Mouse (Mus musculus): ENCODE measurements at regions not wholly inside any gene's neighbourhood (a gene's known extent, or its start where the extent isn't known, plus 50 kb on each side); places are given as distances from the start of the nearest gene placed in this dataset.
A peak's percentile ranks its signal among the peaks of the same experiment; 100 is the strongest.

DNA sequence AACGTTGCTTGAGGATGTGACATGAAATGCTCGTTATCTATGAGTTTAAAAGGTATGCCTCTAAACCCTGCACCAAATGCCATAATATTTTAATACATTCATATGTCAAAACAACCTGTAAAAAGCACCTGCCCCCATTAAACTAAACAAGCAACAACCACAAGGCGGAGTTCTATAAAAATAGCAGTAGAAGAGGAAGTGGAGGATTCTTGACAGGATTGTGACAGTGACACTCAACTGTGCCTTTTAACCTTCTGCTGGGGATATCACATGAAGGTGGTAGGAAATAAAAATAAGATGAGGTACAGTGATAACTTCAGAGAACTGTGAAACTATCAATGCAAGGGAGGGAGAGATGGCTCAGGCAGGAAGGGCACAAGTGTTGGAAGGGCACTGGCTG lies 58.6 kb upstream of the Dbx2 start:
- DNase-seq (ENCODE audit: low spot score in 2 of 2): no peak
- intact Hi-C loops (cut with DNase I): no loop called here

DNA sequence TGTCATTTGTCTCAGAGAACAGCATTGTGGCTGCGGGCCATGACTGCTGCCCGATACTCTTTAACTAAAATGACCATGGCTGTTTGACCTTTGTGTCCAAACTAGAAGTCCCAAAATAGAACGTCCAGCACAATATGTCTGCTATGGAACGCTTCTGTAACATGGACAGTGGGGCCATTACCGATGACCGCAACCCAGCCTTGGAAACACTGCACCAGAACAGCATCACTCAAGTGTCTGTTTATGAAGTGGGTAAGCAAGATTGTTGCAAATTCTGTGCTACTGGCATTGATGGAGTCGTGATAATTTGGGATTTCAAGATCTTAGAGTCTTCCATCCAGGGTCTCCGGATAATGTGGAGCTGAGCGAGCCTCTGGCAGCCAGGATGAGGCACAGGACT lies 60.2 kb upstream of the Dbx2 start:
- DNase-seq (ENCODE audit: low spot score in 2 of 2): no peak
- intact Hi-C loops (cut with DNase I): no loop called here

DNA sequence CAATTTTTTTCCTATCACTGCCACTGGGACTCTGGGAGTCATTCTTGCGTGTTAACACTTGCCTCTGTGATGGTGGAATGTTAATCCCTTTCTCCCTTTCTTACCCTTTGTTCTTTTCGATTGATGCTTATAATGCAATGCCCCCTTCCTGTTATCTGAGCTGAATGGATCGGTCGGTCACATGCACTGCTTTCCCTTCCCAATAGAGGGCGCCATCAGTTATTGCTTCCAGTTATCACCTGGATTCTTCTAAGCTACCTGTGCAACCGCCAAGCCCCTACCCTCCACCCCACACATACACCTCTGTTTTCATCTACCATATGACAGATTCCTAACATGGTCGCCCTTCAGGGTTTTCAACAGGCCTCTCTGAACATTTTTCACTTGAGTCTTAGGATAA lies 66.9 kb upstream of the Ano6 start:
- no peak for DNase-seq (ENCODE audit: low spot score in 2 of 2)
- intact Hi-C loops (cut with DNase I): no loop called here

DNA sequence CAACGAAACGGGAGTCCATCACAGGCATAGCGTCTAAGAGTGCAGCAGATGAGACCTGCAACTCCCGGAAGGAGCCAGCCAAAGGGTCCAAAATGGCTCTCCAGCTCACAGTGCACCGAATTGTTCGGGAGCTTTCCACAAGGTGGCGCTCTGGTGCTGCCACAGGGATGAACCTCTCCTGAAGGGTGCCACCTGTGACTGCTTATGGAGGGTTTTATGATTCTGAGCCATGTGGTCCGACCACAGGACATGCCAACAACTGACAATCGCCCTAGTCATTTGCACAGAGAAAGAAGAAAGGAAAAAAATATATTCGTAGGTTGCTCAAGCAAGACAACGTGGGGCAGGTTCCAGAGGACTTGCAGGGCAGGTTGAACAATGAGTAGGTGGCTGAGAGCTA lies 64.8 kb upstream of the Ano6 start:
- intact Hi-C loops (cut with DNase I): no loop called here
- peak; percentile 84 to 87 for DNase-seq (ENCODE audit: low spot score in 2 of 2)

DNA sequence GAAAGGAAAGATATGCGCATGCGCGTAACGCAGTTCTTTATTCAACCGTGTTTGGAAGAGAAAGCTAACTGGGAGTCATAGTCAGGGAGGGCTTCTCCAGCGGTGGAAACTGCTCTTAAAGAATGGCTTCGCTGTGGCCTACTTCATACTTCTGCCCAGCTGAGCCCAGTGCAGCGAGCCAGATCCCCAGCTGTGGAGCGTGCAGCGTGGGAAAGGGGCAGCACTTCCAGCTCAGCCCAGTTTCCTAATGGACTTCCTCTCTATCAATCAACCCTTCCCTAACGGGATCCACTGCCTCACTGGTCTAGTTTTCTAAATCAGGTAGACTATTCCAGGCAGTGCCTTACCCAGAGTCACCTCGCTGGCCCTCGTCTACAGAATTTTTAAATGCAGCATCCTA lies 64.1 kb upstream of the Ano6 start:
- intact Hi-C loops (cut with DNase I): no loop called here
- no peak for DNase-seq (ENCODE audit: low spot score in 2 of 2)

DNA sequence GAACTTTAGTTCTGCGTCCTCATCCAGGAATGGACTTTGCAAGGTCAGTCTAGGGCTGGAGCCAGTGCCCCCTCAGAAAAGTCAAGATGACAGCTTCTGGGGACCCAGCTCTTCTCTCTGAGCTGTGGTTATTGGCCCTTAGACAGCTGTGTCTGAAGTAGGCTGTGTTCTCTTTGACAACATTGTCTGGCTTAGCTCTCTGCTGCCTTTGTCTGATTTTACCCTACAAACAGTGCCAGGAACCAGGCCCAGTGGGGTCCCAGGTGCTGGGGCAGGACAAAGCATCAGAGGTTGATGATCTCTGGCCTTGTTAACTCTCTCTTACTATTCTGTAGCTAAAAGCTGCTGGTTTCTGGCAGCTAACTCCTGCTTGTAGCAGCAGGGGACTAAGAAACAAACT lies 54.9 kb upstream of the Ano6 start:
- DNase-seq (ENCODE audit: low spot score in 2 of 2): no peak
- intact Hi-C loops (cut with DNase I): no loop called here

All from left cerebral cortex, postnatal 25 days (tissue).